Mouse (Mus musculus): ENCODE data around the gene Sccpdh. TPM values are rescaled to one million over a fixed set of nuclear protein-coding genes. Genes with fewer than 3 reads are reported as not detected.
"Not testable (repeated sequence)": the region's sequence is repeated elsewhere in the genome, so short reads cannot be mapped to it uniquely, and the experiment has no call there.

Gene Sccpdh
- 10 to 100 TPM; 29.8 to 34.6 TPM for total RNA-seq (2021)
- long read RNA-seq, experiment 1, transcript Sccpdh-201 (12 exons, 1,948 nt) = major isoform, 68 of 71 reads
- long read RNA-seq, experiment 1, partial matches to known transcripts = 2 of 71 reads
- long read RNA-seq, experiment 1, other reads (novel, unspliced or antisense) = 1 of 71 reads
- long read RNA-seq, experiment 2, transcript Sccpdh-201 (12 exons, 1,948 nt) = major isoform, 98 of 102 reads
- long read RNA-seq, experiment 2, partial matches to known transcripts = 1 of 102 reads
- long read RNA-seq, experiment 2, other reads (novel, unspliced or antisense) = 3 of 102 reads

- peak; percentile 89 for DNase-seq
These were observed at the start of gene Sccpdh for GRCm38 (mm10) chr1:179668013-179668805. TSS of gene Sccpdh (plus strand) at chr1:179668210.

GRCm38 (mm10) chr1:179622665-179623064, 45.3 kb upstream of the Sccpdh start:
- DNase-seq = no peak

GRCm38 (mm10) chr1:179623657-179624056, 44.4 kb upstream of the Sccpdh start:
- DNase-seq = no peak

GRCm38 (mm10) chr1:179624354-179624753, 43.7 kb upstream of the Sccpdh start:
- DNase-seq = no peak

GRCm38 (mm10) chr1:179627855-179628254, 40.2 kb upstream of the Sccpdh start:
- no peak for DNase-seq

GRCm38 (mm10) chr1:179628438-179629106, 39.4 kb upstream of the Sccpdh start:
- DNase-seq = no peak

GRCm38 (mm10) chr1:179629276-179629675, 38.7 kb upstream of the Sccpdh start:
- DNase-seq = no peak

- DNase-seq = no peak
These were observed 35.1 kb upstream of the Sccpdh start for GRCm38 (mm10) chr1:179632746-179633413.

GRCm38 (mm10) chr1:179633414-179633752, 34.6 kb upstream of the Sccpdh start:
- no peak for DNase-seq

- no peak for DNase-seq
These were observed 33.9 kb upstream of the Sccpdh start for GRCm38 (mm10) chr1:179634159-179634558.

GRCm38 (mm10) chr1:179642726-179643125, 25.3 kb upstream of the Sccpdh start:
- no peak for DNase-seq

- no peak for DNase-seq
These were observed 23.9 kb upstream of the Sccpdh start for GRCm38 (mm10) chr1:179644151-179644550.

- DNase-seq = peak; percentile 67
These were observed 22.7 kb upstream of the Sccpdh start for GRCm38 (mm10) chr1:179645101-179645979.

GRCm38 (mm10) chr1:179645980-179646268, 22.1 kb upstream of the Sccpdh start:
- DNase-seq = no peak

GRCm38 (mm10) chr1:179648678-179649077, 19.3 kb upstream of the Sccpdh start:
- DNase-seq = not testable (repeated sequence)

GRCm38 (mm10) chr1:179649324-179649723, 18.7 kb upstream of the Sccpdh start:
- no peak for DNase-seq

GRCm38 (mm10) chr1:179650284-179650683, 17.7 kb upstream of the Sccpdh start:
- DNase-seq = no peak

GRCm38 (mm10) chr1:179651224-179651623, 16.8 kb upstream of the Sccpdh start:
- DNase-seq = no peak

GRCm38 (mm10) chr1:179663065-179663464, 4.9 kb upstream of the Sccpdh start:
- DNase-seq = no peak

- no peak for DNase-seq
These were observed 3.6 kb upstream of the Sccpdh start for GRCm38 (mm10) chr1:179664309-179664930.

- DNase-seq = no peak
These were observed 1.0 kb upstream of the Sccpdh start for GRCm38 (mm10) chr1:179666971-179667370.
